Mouse (Mus musculus) midbrain, embryonic 15.5 days (tissue): ENCODE measurements around the gene Stat3. TPM values are rescaled to one million over a fixed set of nuclear protein-coding genes. Genes with fewer than 3 reads are reported as not detected.

Experiments
- ATAC-seq: fragments of 200-750 bp; cut with Nextera tagmentation; replicated peaks from 2 replicates; pipeline ENCODE4 v1.8.0; 2017; ENCODE audit warnings: moderate TSS enrichment
- H3K27ac ChIP-seq: fragments of 300-500 bp; sonication (generic); 2 replicates; pipeline ENCODE4 v1.5.1; 2015; ENCODE audit warnings: mild to moderate bottlenecking, inconsistent platforms
- H3K27me3 ChIP-seq: fragments of 300-500 bp; sonication (generic); replicated peaks from 2 replicates; pipeline ENCODE4 v1.6.1; 2015; ENCODE audit warnings: inconsistent platforms
- H3K36me3 ChIP-seq: fragments of 300-500 bp; sonication (generic); replicated peaks from 2 replicates; pipeline ENCODE4 v1.6.1; 2015; ENCODE audit warnings: inconsistent platforms
- H3K4me1 ChIP-seq: fragments of 300-500 bp; sonication (generic); 2 replicates; pipeline ENCODE4 v1.6.1; 2015; ENCODE audit warnings: inconsistent platforms
- H3K4me2 ChIP-seq: fragments of 300-500 bp; sonication (generic); 2 replicates; pipeline ENCODE4 v1.6.1; 2015; ENCODE audit warnings: inconsistent platforms, mild to moderate bottlenecking, moderate library complexity
- H3K4me3 ChIP-seq: fragments of 300-500 bp; sonication (generic); 2 replicates; pipeline ENCODE4 v1.5.1; 2015; ENCODE audit warnings: mild to moderate bottlenecking, inconsistent platforms
- H3K9ac ChIP-seq: fragments of 300-500 bp; sonication (generic); 2 replicates; pipeline ENCODE4 v1.6.1; 2015; ENCODE audit warnings: mild to moderate bottlenecking, inconsistent platforms
- H3K9me3 ChIP-seq: fragments of 300-500 bp; sonication (generic); 2 replicates; pipeline ENCODE4 v1.6.1; 2016; ENCODE audit warnings: inconsistent platforms
- WGBS: fragments of 180-500 bp; shearing (Covaris S2); methylation state at CpG from one replicate; pipeline ENCODE4 v1.1.7; 2015; ENCODE audit warnings: mixed read lengths; 5-methylcytosine and 5-hydroxymethylcytosine counted together
- polyA plus RNA-seq: library from polyadenylated mRNA; unstranded; fragments of >200 nt; fragmentation: Nextera tagmentation; extraction: Ambion mirVana; gene quantifications from 2 replicates; pipeline ENCODE4 v1.2.1, GENCODE M21; 2015

Gene Stat3
- polyA plus RNA-seq, 1 experiment from 2014 or later = 35.8 TPM

- 86% methylated on average over 5 of the region's 5 CpGs for WGBS
- ATAC-seq = no peak
- Histone ChIP-seq H3K27ac (no peak overlapping the region), H3K4me2 (no peak overlapping the region), H3K27me3 (0 out of 2 replicates have a peak, but pooled peaks cover 5% of the 10 kb centered on the region), H3K36me3 (no peaks in the 10 kb centered on the region), H3K4me3 (no peak overlapping the region), H3K9me3 (no peaks in the 10 kb centered on the region), H3K4me1 (peaks cover 24% of the 10 kb centered on the region), H3K9ac (no peak overlapping the region)
Measured at GRCm38 (mm10) chr11:100853018-100853417, 86.3 kb downstream of the Stat3 start.

- Histone ChIP-seq H3K4me1 (peaks cover 28% of the 10 kb centered on the region), H3K27ac (no peak overlapping the region), H3K9me3 (no peaks in the 10 kb centered on the region), H3K9ac (no peak overlapping the region), H3K4me2 (no peak overlapping the region), H3K4me3 (no peak overlapping the region), H3K27me3 (0 out of 2 replicates have a peak, but pooled peaks cover 5% of the 10 kb centered on the region), H3K36me3 (no peaks in the 10 kb centered on the region)
- ATAC-seq = no peak
- WGBS = 93% methylated on average over 2 of the region's 2 CpGs
Measured at GRCm38 (mm10) chr11:100852088-100852487, 87.3 kb downstream of the Stat3 start.

GRCm38 (mm10) chr11:100850778-100851528 lies 88.4 kb downstream of the Stat3 start:
- H3K36me3 ChIP-seq = no peaks in the 10 kb centered on the region
- peak overlapping the region; percentile 64 for H3K4me3 ChIP-seq
- under 1% methylated on average over 33 of the region's 33 CpGs for WGBS
- H3K9ac ChIP-seq = peak overlapping the region; percentile 80
- H3K9me3 ChIP-seq = no peaks in the 10 kb centered on the region
- ATAC-seq = peak; percentile 71
- peak overlapping the region; percentile 73 for H3K4me2 ChIP-seq
- H3K27me3 ChIP-seq = 0 out of 2 replicates have a peak, but pooled peaks cover 5% of the 10 kb centered on the region
- peaks cover 28% of the 10 kb centered on the region for H3K4me1 ChIP-seq
- peak overlapping the region; percentile 76 for H3K27ac ChIP-seq

GRCm38 (mm10) chr11:100850038-100850777 lies 89.1 kb downstream of the Stat3 start, which contains the start of gene Stat5b:
Gene Stat5b, minus strand, starts transcription at chr11:100850724.
- Histone ChIP-seq H3K4me1 (peaks cover 28% of the 10 kb centered on the region), H3K9ac (peak within 1 kb of the TSS; percentile 80), H3K4me3 (peak within 1 kb of the TSS; percentile 64), H3K27me3 (0 out of 2 replicates have a peak, but pooled peaks cover 5% of the 10 kb centered on the region), H3K4me2 (peak within 1 kb of the TSS; percentile 73), H3K9me3 (no peaks in the 10 kb centered on the region), H3K36me3 (no peaks in the 10 kb centered on the region), H3K27ac (peak within 1 kb of the TSS; percentile 76)
- ATAC-seq = peak; percentile 89
- WGBS = under 1% methylated on average over 100 of the region's 104 CpGs

GRCm38 (mm10) chr11:100849456-100850037 lies 89.8 kb downstream of the Stat3 start:
- no peak for ATAC-seq
- 4% methylated on average over 13 of the region's 13 CpGs for WGBS
- no peaks in the 10 kb centered on the region for H3K36me3 ChIP-seq
- H3K4me3 ChIP-seq = peak overlapping the region; percentile 64
- H3K27ac ChIP-seq = peak overlapping the region; percentile 76
- 0 out of 2 replicates have a peak, but pooled peaks cover 5% of the 10 kb centered on the region for H3K27me3 ChIP-seq
- no peaks in the 10 kb centered on the region for H3K9me3 ChIP-seq
- peaks cover 28% of the 10 kb centered on the region for H3K4me1 ChIP-seq
- peak overlapping the region; percentile 73 for H3K4me2 ChIP-seq
- peak overlapping the region; percentile 80 for H3K9ac ChIP-seq

GRCm38 (mm10) chr11:100848789-100849379 lies 90.5 kb downstream of the Stat3 start:
- H3K9me3 ChIP-seq = no peaks in the 10 kb centered on the region
- 0 out of 2 replicates have a peak, but pooled peaks cover 5% of the 10 kb centered on the region for H3K27me3 ChIP-seq
- H3K4me2 ChIP-seq = peak overlapping the region; percentile 73
- H3K4me3 ChIP-seq = peak overlapping the region; percentile 64
- H3K9ac ChIP-seq = peak overlapping the region; percentile 80; the same call in 1 of the 2 replicates
- H3K27ac ChIP-seq = no peak overlapping the region
- WGBS = 50% methylated on average over 6 of the region's 6 CpGs
- peaks cover 28% of the 10 kb centered on the region for H3K4me1 ChIP-seq
- H3K36me3 ChIP-seq = no peaks in the 10 kb centered on the region
- ATAC-seq = no peak

GRCm38 (mm10) chr11:100848080-100848479 lies 91.3 kb downstream of the Stat3 start:
- WGBS = 84% methylated on average over 4 of the region's 4 CpGs
- no peak overlapping the region for H3K4me2 ChIP-seq
- no peak overlapping the region for H3K4me3 ChIP-seq
- no peaks in the 10 kb centered on the region for H3K9me3 ChIP-seq
- no peak overlapping the region for H3K9ac ChIP-seq
- no peak overlapping the region for H3K27ac ChIP-seq
- 0 out of 2 replicates have a peak, but pooled peaks cover 2% of the 10 kb centered on the region for H3K27me3 ChIP-seq
- no peaks in the 10 kb centered on the region for H3K36me3 ChIP-seq
- peaks cover 28% of the 10 kb centered on the region for H3K4me1 ChIP-seq
- ATAC-seq = no peak

GRCm38 (mm10) chr11:100847572-100847971 lies 91.8 kb downstream of the Stat3 start:
- ATAC-seq = no peak
- no peaks in the 10 kb centered on the region for H3K36me3 ChIP-seq
- H3K4me2 ChIP-seq = no peak overlapping the region
- no peaks in the 10 kb centered on the region for H3K27me3 ChIP-seq
- no peak overlapping the region for H3K27ac ChIP-seq
- no peaks in the 10 kb centered on the region for H3K9me3 ChIP-seq
- peaks cover 28% of the 10 kb centered on the region for H3K4me1 ChIP-seq
- no peak overlapping the region for H3K9ac ChIP-seq
- no peak overlapping the region for H3K4me3 ChIP-seq
- WGBS = 92% methylated on average over 4 of the region's 4 CpGs

- Histone ChIP-seq H3K4me3 (no peak overlapping the region), H3K36me3 (no peaks in the 10 kb centered on the region), H3K27ac (no peak overlapping the region), H3K27me3 (no peaks in the 10 kb centered on the region), H3K9ac (no peak overlapping the region), H3K4me2 (no peak overlapping the region), H3K4me1 (peaks cover 21% of the 10 kb centered on the region), H3K9me3 (no peaks in the 10 kb centered on the region)
- ATAC-seq = no peak
- WGBS = 83% methylated on average over 6 of the region's 6 CpGs
Measured at GRCm38 (mm10) chr11:100845793-100846192, 93.5 kb downstream of the Stat3 start.

GRCm38 (mm10) chr11:100844121-100844520 lies 95.2 kb downstream of the Stat3 start:
- H3K4me3 ChIP-seq = no peak overlapping the region

GRCm38 (mm10) chr11:100843070-100843669 lies 96.2 kb downstream of the Stat3 start:
- no peak overlapping the region for H3K4me2 ChIP-seq
- 0 out of 2 replicates have a peak, but pooled peaks cover 5% of the 10 kb centered on the region for H3K4me1 ChIP-seq
- H3K36me3 ChIP-seq = no peaks in the 10 kb centered on the region
- H3K9me3 ChIP-seq = no peaks in the 10 kb centered on the region
- 93% methylated on average over 8 of the region's 8 CpGs for WGBS
- no peaks in the 10 kb centered on the region for H3K27me3 ChIP-seq
- H3K27ac ChIP-seq = no peak overlapping the region
- no peak overlapping the region for H3K4me3 ChIP-seq
- no peak for ATAC-seq
- H3K9ac ChIP-seq = no peak overlapping the region

More at GRCm38 (mm10) chr11:100844121-100844520, 95.2 kb downstream of the Stat3 start:
- H3K9me3 ChIP-seq = no peaks in the 10 kb centered on the region
- H3K27me3 ChIP-seq = no peaks in the 10 kb centered on the region
- H3K27ac ChIP-seq = no peak overlapping the region
- no peak overlapping the region for H3K4me2 ChIP-seq
- H3K4me1 ChIP-seq = peaks cover 14% of the 10 kb centered on the region
- 89% methylated on average over 4 of the region's 4 CpGs for WGBS
- no peaks in the 10 kb centered on the region for H3K36me3 ChIP-seq
- no peak for ATAC-seq
- no peak overlapping the region for H3K9ac ChIP-seq
